Mouse (Mus musculus) G1E-ER4 (cell line): Measurements from ENCODE around the gene Brd3. TPM values are rescaled to one million over a fixed set of nuclear protein-coding genes. Genes with fewer than 3 reads are reported as not detected.

Source experiments
- GATA1 ChIP-seq: IDR thresholded peaks from one replicate; pipeline ENCODE4 v1.8.0; 2012; ENCODE audit warnings: low read length, inconsistent platforms
- polyA plus RNA-seq: library from polyadenylated mRNA; stranded (reverse); fragments of >175 nt; gene quantifications from 2 replicates; pipeline ENCODE4 v1.2.3, GENCODE M21; 2012

Gene Brd3
- polyA plus RNA-seq, 1 experiment = 101 TPM

- TF ChIP-seq GATA1 = no peak
Measured at GRCm38 (mm10) chr2:27475495-27476302, 31.8 kb downstream of the Brd3 start.

- TF ChIP-seq GATA1 = no peak
Measured at GRCm38 (mm10) chr2:27474621-27475484, 32.6 kb downstream of the Brd3 start.

GRCm38 (mm10) chr2:27473911-27474310, 33.6 kb downstream of the Brd3 start:
- TF ChIP-seq GATA1 = no peak

- no peak for TF ChIP-seq GATA1
Measured at GRCm38 (mm10) chr2:27473061-27473765, 34.2 kb downstream of the Brd3 start.

GRCm38 (mm10) chr2:27471170-27471584, 36.3 kb downstream of the Brd3 start:
- TF ChIP-seq GATA1 = no peak

- no peak for TF ChIP-seq GATA1
Measured at GRCm38 (mm10) chr2:27470535-27470934, 36.9 kb downstream of the Brd3 start.

- TF ChIP-seq GATA1 = no peak
Measured at GRCm38 (mm10) chr2:27469991-27470355, 37.5 kb downstream of the Brd3 start.

- no peak for TF ChIP-seq GATA1
Measured at GRCm38 (mm10) chr2:27469292-27469990, 38.0 kb downstream of the Brd3 start.

- no peak for TF ChIP-seq GATA1
Measured at GRCm38 (mm10) chr2:27462901-27463300, 44.6 kb downstream of the Brd3 start.

- TF ChIP-seq GATA1 = no peak
Measured at GRCm38 (mm10) chr2:27461881-27462660, 45.4 kb downstream of the Brd3 start.

- no peak for TF ChIP-seq GATA1
Measured at GRCm38 (mm10) chr2:27460651-27461050, 46.8 kb downstream of the Brd3 start.

- no peak for TF ChIP-seq GATA1
Measured at GRCm38 (mm10) chr2:27460163-27460562, 47.3 kb downstream of the Brd3 start.

GRCm38 (mm10) chr2:27459735-27460134, 47.7 kb downstream of the Brd3 start:
- no peak for TF ChIP-seq GATA1

- no peak for TF ChIP-seq GATA1
Measured at GRCm38 (mm10) chr2:27450226-27450625, 57.2 kb downstream of the Brd3 start.
